Mouse (Mus musculus) hindbrain, embryonic 10.5 days (tissue): ENCODE measurements at regions not wholly inside any gene's neighbourhood (a gene's known extent, or its start where the extent isn't known, plus 50 kb on each side); places are given as distances from the start of the nearest gene placed in this dataset.

Experiments
- DNase-seq: peaks from one replicate; pipeline ENCODE4 v3.0.0-alpha.2; 2017; ENCODE audit warnings: low spot score
- H3K27ac ChIP-seq: fragments of 300-500 bp; sonication (generic); 2 replicates; pipeline ENCODE4 v1.5.1; 2016; ENCODE audit warnings: mild to moderate bottlenecking, moderate library complexity
- H3K27me3 ChIP-seq: fragments of 300-500 bp; sonication (generic); 2 replicates; pipeline ENCODE4 v1.6.1; 2016; ENCODE audit warnings: mild to moderate bottlenecking; ENCODE audit not compliant: poor library complexity, insufficient read depth, severe bottlenecking
- H3K36me3 ChIP-seq: fragments of 300-500 bp; sonication (generic); 2 replicates; pipeline ENCODE4 v1.6.1; 2016; ENCODE audit warnings: mild to moderate bottlenecking, moderate library complexity
- H3K4me1 ChIP-seq: fragments of 300-500 bp; sonication (generic); replicated peaks from 2 replicates; pipeline ENCODE4 v1.6.1; 2016; ENCODE audit warnings: mild to moderate bottlenecking
- H3K4me3 ChIP-seq: fragments of 300-500 bp; sonication (generic); 2 replicates; pipeline ENCODE4 v1.5.1; 2016; ENCODE audit warnings: mild to moderate bottlenecking, moderate library complexity
- H3K9me3 ChIP-seq: fragments of 300-500 bp; sonication (generic); 2 replicates; pipeline ENCODE4 v1.6.1; 2016; ENCODE audit warnings: mild to moderate bottlenecking, moderate library complexity
- WGBS: fragments of 180-500 bp; shearing (Covaris S2); methylation state at CpG from one replicate; pipeline ENCODE4 v1.1.7; 2016; 5-methylcytosine and 5-hydroxymethylcytosine counted together

- 0 out of 2 replicates have a peak overlapping the region, but pooled peaks have one; percentile 9 for H3K27ac ChIP-seq
- H3K4me3 ChIP-seq, result no peak overlapping the region
- H3K4me1 ChIP-seq, result no peaks in the 10 kb centered on the region
- WGBS, result 63% methylated on average over 6 of the region's 6 CpGs
- no peaks in the 10 kb centered on the region for H3K36me3 ChIP-seq
- no peaks in the 10 kb centered on the region for H3K27me3 ChIP-seq
- peak; percentile 4 for DNase-seq
- no peaks in the 10 kb centered on the region for H3K9me3 ChIP-seq
These were observed 456.9 kb downstream of the Tm4sf1 start for GRCm38 (mm10) chr3:56844681-56845461.

GRCm38 (mm10) chr3:56837176-56837575 is 464.6 kb downstream of the Tm4sf1 start:
- H3K4me1 ChIP-seq, result no peaks in the 10 kb centered on the region
- no peaks in the 10 kb centered on the region for H3K27me3 ChIP-seq
- WGBS, result 85% methylated on average over 3 of the region's 3 CpGs
- no peaks in the 10 kb centered on the region for H3K9me3 ChIP-seq
- H3K27ac ChIP-seq, result no peak overlapping the region
- no peak overlapping the region for H3K4me3 ChIP-seq
- no peak for DNase-seq
- H3K36me3 ChIP-seq, result no peaks in the 10 kb centered on the region

- 77% methylated on average over 4 of the region's 4 CpGs for WGBS
- no peak for DNase-seq
- no peaks in the 10 kb centered on the region for H3K27me3 ChIP-seq
- H3K4me3 ChIP-seq, result no peak overlapping the region
- no peaks in the 10 kb centered on the region for H3K4me1 ChIP-seq
- no peak overlapping the region for H3K27ac ChIP-seq
- no peaks in the 10 kb centered on the region for H3K9me3 ChIP-seq
- H3K36me3 ChIP-seq, result no peaks in the 10 kb centered on the region
These were observed 471.3 kb downstream of the Tm4sf1 start for GRCm38 (mm10) chr3:56830315-56831097.

GRCm38 (mm10) chr3:56824157-56824556 is 477.6 kb downstream of the Tm4sf1 start:
- 91% methylated on average over 4 of the region's 4 CpGs for WGBS
- no peaks in the 10 kb centered on the region for H3K4me1 ChIP-seq
- no peak overlapping the region for H3K27ac ChIP-seq
- no peak overlapping the region for H3K4me3 ChIP-seq
- H3K27me3 ChIP-seq, result no peaks in the 10 kb centered on the region
- no peaks in the 10 kb centered on the region for H3K9me3 ChIP-seq
- no peak for DNase-seq
- H3K36me3 ChIP-seq, result no peaks in the 10 kb centered on the region

- DNase-seq, result no peak
- 88% methylated on average over 1 of the region's 1 CpGs for whole genome bisulfite sequencing
- Histone ChIP-seq H3K9me3 (no peaks in the 10 kb centered on the region), H3K27ac (no peak overlapping the region), H3K4me3 (no peak overlapping the region), H3K36me3 (no peaks in the 10 kb centered on the region), H3K27me3 (no peaks in the 10 kb centered on the region), H3K4me1 (no peaks in the 10 kb centered on the region)
These were observed 491.2 kb downstream of the Tm4sf1 start for GRCm38 (mm10) chr3:56810548-56811071.

GRCm38 (mm10) chr3:56793054-56793453 is 508.7 kb downstream of the Tm4sf1 start:
- Histone ChIP-seq H3K9me3 (no peaks in the 10 kb centered on the region), H3K27ac (no peak overlapping the region), H3K4me3 (no peak overlapping the region), H3K36me3 (no peaks in the 10 kb centered on the region), H3K4me1 (no peaks in the 10 kb centered on the region), H3K27me3 (no peaks in the 10 kb centered on the region)
- DNase-seq, result no peak
- 73% methylated on average over 1 of the region's 1 CpGs for WGBS

- no peaks in the 10 kb centered on the region for H3K27me3 ChIP-seq
- no peak overlapping the region for H3K4me3 ChIP-seq
- no peaks in the 10 kb centered on the region for H3K36me3 ChIP-seq
- H3K27ac ChIP-seq, result no peak overlapping the region
- H3K9me3 ChIP-seq, result no peaks in the 10 kb centered on the region
- DNase-seq, result peak; percentile 33
- H3K4me1 ChIP-seq, result no peaks in the 10 kb centered on the region
- 55% methylated on average over 3 of the region's 3 CpGs for WGBS
These were observed 512.6 kb downstream of the Tm4sf1 start for GRCm38 (mm10) chr3:56789155-56789554.

- no peaks in the 10 kb centered on the region for H3K4me1 ChIP-seq
These were observed 527.9 kb downstream of the Tm4sf1 start for GRCm38 (mm10) chr3:56773920-56774319.

GRCm38 (mm10) chr3:56770225-56770624 is 531.6 kb downstream of the Tm4sf1 start:
- DNase-seq, result no peak

More at GRCm38 (mm10) chr3:56773920-56774319, 527.9 kb downstream of the Tm4sf1 start:
- Histone ChIP-seq H3K4me3 (no peak overlapping the region), H3K36me3 (no peaks in the 10 kb centered on the region), H3K27me3 (no peaks in the 10 kb centered on the region), H3K27ac (no peak overlapping the region), H3K9me3 (no peaks in the 10 kb centered on the region)
- DNase-seq, result no peak
- WGBS, result 93% methylated on average over 5 of the region's 5 CpGs

GRCm38 (mm10) chr3:56767133-56767532 is 534.7 kb downstream of the Tm4sf1 start:
- Histone ChIP-seq H3K36me3 (no peaks in the 10 kb centered on the region), H3K27ac (no peak overlapping the region), H3K4me3 (no peak overlapping the region), H3K27me3 (no peaks in the 10 kb centered on the region), H3K9me3 (no peaks in the 10 kb centered on the region), H3K4me1 (no peaks in the 10 kb centered on the region)
- DNase-seq, result no peak
- 90% methylated on average over 3 of the region's 3 CpGs for WGBS

More at GRCm38 (mm10) chr3:56770225-56770624, 531.6 kb downstream of the Tm4sf1 start:
- H3K4me1 ChIP-seq, result no peaks in the 10 kb centered on the region
- H3K27ac ChIP-seq, result no peak overlapping the region
- 61% methylated on average over 2 of the region's 2 CpGs for WGBS
- no peaks in the 10 kb centered on the region for H3K36me3 ChIP-seq
- no peaks in the 10 kb centered on the region for H3K27me3 ChIP-seq
- H3K9me3 ChIP-seq, result no peaks in the 10 kb centered on the region
- H3K4me3 ChIP-seq, result no peak overlapping the region

- WGBS, result 89% methylated on average over 3 of the region's 3 CpGs
- no peak overlapping the region for H3K27ac ChIP-seq
- H3K9me3 ChIP-seq, result no peaks in the 10 kb centered on the region
- no peak overlapping the region for H3K4me3 ChIP-seq
- H3K36me3 ChIP-seq, result no peaks in the 10 kb centered on the region
- H3K4me1 ChIP-seq, result no peaks in the 10 kb centered on the region
- H3K27me3 ChIP-seq, result no peaks in the 10 kb centered on the region
- DNase-seq, result no peak
These were observed 537.5 kb downstream of the Tm4sf1 start for GRCm38 (mm10) chr3:56764336-56764735.

GRCm38 (mm10) chr3:56763896-56764295 is 537.9 kb downstream of the Tm4sf1 start:
- Histone ChIP-seq H3K36me3 (no peaks in the 10 kb centered on the region), H3K4me3 (no peak overlapping the region), H3K9me3 (no peaks in the 10 kb centered on the region), H3K27me3 (no peaks in the 10 kb centered on the region), H3K4me1 (no peaks in the 10 kb centered on the region), H3K27ac (no peak overlapping the region)
- WGBS, result 82% methylated on average over 6 of the region's 6 CpGs
- DNase-seq, result no peak

- Histone ChIP-seq H3K36me3 (no peaks in the 10 kb centered on the region), H3K27ac (no peak overlapping the region; the same call in 1 of the 2 replicates), H3K9me3 (no peaks in the 10 kb centered on the region), H3K4me3 (no peak overlapping the region), H3K4me1 (0 out of 2 replicates have a peak, but pooled peaks cover 6% of the 10 kb centered on the region), H3K27me3 (no peaks in the 10 kb centered on the region)
- DNase-seq, result peak; percentile 62
- 42% methylated on average over 3 of the region's 3 CpGs for WGBS
These were observed 548.1 kb downstream of the Tm4sf1 start for GRCm38 (mm10) chr3:56753654-56754053.
